Mouse (Mus musculus): ENCODE measurements around the gene Runx1.

DNA sequence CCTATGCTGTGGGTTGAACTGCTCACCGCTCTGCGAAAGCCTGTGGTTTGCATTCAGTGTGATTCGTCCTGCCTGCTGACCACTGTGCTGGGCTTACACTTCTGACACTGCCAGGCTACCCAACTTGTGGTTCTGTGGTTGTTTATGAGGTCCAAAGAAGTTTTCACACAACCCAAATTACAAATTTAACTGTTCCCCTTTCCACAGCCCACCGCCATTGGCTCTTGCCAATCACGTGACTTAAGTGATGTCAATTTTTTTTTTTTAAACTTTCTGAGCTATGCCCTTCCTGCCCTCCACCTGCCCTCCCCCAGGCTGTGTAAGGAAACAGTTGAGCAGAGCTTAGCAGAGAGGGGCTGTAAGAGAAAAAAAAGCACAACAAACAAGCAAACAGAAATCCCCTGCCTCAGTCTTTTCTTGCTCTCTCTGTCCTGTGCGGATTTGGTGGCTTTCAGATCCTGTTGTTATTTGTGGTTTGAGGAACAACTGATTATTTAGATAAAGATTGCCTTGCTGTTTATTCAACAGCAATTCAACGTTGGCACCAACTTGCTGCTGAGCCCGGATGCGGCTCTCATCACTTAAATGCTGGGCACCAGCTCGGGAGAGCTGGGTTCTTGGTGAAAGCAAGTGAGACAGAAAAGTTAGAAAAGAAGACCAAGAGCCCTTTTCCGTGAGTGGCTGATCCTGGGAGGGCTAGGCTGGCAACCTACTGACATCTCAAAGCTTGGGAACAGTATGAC, at the start of gene Runx1:
- no peak for TF ChIP-seq MAFK (IDR thresholded peaks at IDR 0.05; ENCODE audit: insufficient read depth, low read depth, low read length)
- no peak for TF ChIP-seq ZC3H11A (IDR thresholded peaks at IDR 0.05; ENCODE audit: borderline replicate concordance, low read depth, low read length)

Data from ES-E14 (cell line).